Mouse (Mus musculus) frontal cortex, postnatal 10 days (tissue): ENCODE measurements around the gene Myh7b.
A peak's percentile ranks its signal among the peaks of the same experiment; 100 is the strongest.

Source experiments
- DNase-seq, 2 experiments: peaks; one replicate each; pipeline ENCODE4 v3.0.0; 2022; ENCODE audit warnings: low spot score in 2 of 2, mixed read lengths in 1 of 2

The Myh7b gene

DNA sequence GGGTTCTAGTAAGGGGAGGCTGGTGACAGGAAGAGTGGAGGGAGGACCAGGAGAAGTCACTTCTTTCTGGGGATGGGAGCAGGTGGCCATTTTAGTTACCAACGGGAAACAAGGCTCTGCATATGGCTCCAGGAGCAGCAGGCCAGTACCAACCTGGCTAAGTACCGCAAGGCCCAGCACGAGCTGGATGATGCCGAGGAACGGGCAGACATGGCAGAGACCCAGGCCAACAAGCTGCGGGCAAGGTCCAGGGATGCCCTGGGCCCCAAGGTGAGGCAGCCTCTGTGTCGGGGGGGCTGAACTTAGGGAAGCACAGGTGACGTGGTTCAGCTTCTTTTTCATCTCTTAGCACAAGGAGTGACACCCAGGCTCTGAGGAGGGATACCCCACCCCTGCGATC lies 22.7 kb downstream of the Myh7b start:
- DNase-seq, result no peak

DNA sequence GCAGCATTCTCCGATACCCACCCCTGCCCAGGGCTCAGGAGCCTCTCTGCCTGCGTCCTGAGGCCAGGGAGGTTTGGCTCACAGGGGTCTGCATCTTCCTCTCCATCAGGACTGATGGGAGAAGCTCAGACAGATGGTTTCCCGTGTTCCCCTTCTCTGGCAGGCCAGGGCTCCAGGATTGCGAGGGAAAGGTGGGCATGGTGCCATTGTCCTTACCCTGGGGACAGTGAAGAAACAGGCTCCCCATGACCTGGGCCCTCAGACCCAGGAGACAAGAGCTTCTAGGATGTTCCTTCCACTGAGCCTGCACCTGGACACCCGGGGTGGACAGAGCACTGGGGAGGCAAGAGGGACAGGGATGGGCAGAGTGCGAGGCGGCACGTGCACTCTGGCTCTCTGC lies 23.6 kb downstream of the Myh7b start:
- no peak for DNase-seq

DNA sequence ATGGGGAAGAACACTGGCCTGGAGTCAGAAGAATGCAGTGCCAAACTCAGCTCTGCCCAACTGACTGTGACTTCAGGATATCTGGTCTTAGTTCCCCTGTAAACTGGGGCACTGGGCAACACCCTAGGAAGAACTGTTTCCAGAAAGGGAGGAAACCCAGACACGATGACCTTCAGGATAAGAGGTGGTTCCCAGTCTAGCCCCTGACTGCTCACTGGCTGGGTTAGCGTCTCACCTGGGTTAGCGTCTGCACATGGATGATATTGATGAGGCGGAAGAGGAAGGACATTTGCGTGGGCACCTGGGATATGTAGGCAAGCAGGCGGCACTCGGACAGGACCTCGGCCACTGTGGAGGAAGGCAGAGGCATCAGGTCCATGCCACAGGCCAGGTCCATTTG lies 24.9 kb downstream of the Myh7b start:
- DNase-seq, result no peak

DNA sequence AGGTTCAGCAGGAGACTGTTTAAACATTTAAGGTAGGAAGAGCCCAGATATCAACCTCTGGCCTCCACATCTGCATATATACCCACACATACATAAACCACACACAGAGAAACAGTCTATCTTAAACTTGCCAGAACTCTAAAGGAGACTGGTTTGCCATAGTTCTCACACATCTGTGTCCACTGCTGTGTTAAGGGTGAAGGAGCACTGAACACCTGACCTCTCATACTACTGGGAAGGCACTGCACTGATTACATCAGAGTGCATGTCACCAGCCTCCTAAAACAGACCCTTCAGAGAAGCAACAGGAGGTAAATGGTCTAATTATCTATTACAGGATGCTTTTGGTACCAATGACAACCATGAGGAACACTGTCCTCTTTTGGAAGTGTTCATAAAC lies 25.9 kb downstream of the Myh7b start:
- DNase-seq, result no peak

DNA sequence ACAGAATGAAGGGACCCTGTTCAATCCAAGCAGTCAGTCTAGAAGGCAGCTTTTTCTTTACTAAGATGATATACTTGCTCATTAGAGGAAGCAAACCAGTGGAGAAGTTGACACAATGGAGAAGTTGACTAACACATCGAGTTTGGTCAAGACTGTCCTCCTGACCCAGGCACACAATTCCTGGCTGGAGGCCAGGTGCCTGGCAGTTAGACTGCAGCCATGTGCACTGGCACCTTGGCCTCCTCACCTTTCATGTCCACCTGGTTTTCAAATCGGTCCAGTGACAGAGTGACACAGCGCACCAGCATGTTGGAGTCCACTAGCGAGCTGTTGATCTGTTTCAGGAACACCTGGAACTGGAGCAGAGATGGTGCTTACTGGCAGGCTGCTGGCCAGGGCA lies 26.4 kb downstream of the Myh7b start:
- no peak for DNase-seq

DNA sequence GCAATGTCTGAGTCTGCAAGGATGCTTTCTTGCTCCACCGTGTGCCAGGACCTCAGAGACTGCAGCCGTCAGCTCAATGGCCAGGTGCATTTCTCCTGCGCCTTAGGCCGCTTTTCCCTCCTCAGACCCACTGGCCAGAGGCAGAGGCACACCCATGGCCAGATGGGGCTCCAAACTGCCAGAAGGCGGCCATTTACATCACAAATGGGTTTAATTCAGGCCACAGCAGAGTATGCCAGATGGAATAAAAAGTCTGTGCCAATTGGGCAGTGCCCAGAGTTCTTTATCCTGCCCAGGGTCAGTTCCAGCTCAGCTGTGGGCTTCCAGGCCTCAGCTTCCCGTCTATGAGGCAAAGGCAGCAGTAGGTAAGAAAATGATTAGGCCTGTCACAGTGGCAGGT lies 29.6 kb downstream of the Myh7b start:
- no peak for DNase-seq

DNA sequence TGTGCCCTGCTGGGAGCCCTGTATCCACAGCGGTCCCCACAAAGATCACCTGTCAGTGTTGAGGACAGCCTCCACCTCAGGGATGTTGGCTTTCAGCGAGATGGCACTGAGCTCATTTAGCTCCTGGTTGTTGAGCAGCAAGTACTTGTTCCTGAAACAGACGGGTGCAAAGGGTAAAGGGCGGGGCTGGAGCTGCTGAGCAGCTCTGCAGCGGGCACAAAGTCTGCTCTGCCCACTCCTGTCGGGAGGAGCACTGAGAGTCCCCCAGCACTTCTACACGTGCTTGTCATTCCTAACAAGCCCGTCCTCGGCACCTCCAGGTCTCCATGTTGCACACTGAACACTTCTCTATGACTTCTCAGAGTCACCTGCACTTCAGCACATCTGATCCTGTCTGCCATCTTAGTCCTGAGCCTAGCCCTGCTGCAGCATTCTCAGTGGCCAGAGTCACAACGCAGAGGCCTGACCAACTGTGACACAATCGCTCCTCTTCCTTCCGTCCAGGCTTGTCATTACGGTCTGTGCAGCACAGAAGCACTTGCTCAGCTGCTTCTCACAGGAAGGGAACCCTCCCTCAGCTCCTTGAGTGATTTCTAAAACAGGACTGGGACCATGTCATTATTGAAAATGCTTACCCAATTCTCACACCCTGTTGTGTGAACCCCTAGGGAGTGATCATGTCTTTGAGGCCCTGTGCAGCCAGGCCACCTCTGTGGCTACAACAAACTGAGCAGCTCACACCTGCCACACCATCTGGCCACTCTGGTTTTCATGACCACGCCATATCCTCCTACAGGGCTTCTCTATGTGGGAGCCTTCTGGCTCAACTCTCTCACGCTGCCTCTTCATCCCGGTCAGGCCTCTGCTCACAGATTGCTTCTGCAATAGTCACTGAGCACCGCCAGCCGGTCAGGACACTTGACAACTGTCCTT lies 30.8 kb downstream of the Myh7b start:
- DNase-seq, result no peak

DNA sequence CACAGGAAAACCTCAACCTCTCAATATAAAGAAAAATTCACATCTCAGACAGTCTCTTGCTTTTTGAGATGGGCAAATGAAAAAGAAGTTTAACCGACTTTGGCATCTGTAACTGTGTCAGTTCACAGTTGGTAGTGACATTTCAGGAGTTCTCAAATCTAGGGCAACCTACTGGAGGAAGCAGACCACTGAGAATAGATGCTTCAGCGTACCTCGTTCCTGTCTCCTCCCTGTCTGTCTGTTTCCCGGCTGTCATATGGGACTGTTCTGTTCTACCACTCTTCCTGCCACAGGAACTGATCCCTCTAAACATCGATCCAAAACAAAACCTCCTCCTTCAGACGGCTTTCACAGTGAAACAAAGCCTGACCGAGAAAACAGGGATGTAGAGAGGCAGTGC lies 34.7 kb downstream of the Myh7b start:
- no peak for DNase-seq

DNA sequence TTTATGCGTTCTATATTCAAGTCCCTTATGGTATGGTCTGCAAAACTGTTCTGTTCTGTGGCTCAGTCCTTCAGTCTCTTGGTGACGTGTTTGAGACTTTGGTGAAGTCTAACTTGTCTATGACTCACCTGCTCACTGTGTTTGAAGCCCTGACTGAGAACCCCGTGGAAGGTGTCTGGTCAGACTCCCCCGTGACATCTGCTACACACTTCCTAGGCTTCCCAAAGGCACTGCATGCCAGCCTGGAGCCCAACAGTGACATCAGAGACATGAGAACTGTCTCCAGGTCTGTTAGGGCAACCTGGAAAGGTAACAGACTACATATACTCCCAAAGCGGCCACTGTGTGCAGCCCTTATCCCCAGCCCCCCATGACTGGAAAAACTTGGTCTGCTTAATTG lies 41.6 kb downstream of the Myh7b start:
- DNase-seq, result no peak

DNA sequence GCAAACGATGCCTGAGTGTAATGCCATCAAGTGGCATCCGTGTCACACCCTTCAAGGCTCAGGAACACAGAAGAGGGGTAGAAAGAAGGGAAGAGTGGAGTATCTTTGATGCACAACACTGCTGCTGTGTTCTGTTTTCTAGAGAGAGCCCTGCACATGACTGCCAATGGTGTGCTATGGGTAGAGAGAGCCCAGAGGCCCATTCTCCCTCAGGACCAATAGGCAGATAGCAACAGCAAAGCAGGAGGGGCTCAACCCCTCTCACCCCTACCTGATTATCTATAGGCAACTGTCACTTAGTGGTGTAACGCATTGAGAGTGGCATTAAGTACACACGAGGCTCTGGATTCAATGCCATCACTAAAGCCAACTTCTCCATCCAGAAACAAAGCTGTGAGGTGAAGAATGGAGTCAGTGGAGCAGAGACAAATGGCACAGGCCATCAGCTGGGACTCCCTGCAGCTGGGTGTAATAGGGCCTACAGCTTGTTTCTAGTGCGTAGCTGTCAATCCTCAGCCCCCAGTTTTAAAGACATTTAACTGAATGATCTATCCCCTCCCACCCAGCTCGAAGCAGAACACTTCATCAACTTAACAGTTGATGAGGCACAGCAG lies 44.9 kb downstream of the Myh7b start:
- DNase-seq, result no peak

DNA sequence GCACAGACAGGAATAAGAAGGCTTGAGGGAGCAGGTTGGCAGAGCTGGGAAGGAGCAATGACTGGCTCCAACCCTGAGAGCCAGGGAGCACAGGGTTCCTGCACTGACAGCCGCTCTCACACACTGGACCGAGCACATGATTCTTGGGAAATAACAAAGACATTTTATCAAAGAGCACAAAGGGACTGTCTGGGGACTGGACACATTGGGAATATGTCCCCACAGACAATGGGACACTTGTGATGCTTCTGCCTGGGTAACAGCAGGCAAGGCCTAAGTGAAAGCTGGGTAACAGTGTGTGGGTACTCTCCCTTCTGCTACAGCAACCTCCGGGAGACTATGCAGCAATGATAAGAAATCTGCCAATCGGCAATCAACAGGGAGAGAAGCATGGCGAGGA lies 51.4 kb downstream of the Myh7b start:
- DNase-seq, result no peak

DNA sequence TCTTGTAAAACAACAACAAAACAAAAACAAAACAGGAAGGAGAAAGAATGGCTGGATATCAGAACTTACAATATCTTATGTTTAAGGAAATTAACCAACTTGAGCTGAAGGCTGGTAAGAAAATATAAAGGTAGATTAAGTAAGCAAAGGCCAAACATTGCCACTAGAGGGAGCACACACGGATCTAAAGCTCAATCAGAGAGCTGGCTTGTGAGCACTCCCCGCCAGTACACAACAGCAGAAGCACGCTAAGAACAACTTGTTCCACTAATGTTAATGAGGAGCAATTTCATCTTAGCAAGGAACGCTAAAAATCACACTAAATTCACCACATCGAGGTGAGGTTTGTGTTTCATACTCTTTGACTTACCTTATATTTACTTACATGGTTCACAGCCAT lies 52.1 kb downstream of the Myh7b start:
- no peak for DNase-seq

DNA sequence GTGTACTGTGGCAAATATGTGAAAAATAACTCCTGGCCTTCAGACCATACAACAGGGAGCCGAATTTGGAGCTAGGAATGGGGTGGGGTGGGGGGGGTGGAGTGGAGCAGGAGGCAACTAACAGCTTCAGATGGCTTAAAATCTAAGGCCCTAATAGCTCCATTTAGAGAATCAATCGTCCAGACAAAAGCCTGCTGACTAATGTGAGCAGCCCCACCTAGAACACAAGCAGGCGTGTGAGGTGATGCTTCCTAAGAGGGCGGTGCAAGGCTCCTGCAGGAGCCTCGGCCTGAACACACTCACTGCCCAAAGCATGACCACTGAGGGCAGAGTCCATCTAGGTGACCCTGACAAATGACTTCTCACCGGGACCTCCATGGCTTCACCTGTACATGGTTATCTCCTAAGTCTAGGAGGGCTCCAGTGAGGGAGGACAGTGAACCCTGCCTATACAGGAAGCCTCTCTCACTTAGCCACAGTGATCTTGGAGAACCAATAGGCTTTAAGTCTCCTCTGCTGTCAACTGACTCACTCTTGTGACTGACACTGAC lies 53.0 kb downstream of the Myh7b start:
- no peak for DNase-seq

DNA sequence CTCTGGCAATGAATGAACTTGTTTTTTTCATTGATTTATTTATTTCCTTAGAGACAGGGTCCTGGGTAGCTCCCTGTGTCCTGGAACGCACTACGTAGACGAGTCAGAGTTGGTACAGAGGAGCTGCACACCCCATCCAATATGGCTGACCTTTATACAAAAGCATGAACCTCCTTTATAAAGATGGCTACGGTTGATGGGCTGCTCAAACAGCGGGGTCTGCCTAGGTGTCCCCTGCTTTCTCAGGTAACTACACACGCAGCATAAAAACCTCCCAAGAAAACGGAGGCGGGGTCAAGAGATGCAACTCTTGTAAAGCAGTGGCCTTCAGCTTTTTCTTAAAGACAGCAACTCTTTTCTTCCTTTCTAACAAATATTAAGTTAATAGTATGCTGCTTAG lies 56.9 kb downstream of the Myh7b start:
- DNase-seq, result no peak

DNA sequence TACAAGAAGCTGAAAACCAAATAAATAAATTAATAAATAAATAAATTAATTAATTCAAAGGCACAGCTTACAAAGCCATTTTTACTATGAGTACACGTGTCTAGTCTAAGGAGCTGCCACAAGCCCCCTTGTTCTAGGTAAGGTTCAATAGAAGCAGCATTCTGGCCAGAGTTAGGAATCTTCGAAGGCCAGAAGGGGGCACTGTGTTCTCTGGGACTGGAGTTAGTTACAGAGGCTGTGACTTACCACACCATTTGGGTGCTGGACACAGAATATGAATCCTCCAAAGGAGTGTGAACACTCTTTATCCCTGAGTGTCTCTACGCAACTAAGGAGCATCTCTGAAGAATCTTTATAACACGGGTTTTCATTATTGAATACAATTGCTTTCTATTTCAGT lies 57.4 kb downstream of the Myh7b start:
- no peak for DNase-seq

DNA sequence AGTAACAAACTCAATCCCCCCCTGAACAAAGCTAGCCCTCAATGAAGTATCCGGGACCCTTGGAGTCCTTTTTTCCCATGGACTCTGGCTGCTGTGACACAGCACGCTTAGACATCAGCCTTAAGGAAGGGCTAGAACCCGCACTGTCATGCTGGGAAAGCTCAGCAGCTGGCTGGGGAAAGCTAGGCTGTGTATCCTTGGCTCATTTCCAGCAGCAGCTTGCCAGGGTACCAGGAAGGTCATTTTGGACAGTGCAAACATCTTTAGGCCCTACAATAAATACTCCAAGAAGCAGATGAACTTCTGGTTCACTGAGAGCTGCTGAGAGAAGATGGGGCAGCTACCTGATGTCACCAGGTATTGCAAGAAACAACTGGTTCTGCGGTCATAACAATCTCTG lies 60.2 kb downstream of the Myh7b start:
- DNase-seq, result no peak

DNA sequence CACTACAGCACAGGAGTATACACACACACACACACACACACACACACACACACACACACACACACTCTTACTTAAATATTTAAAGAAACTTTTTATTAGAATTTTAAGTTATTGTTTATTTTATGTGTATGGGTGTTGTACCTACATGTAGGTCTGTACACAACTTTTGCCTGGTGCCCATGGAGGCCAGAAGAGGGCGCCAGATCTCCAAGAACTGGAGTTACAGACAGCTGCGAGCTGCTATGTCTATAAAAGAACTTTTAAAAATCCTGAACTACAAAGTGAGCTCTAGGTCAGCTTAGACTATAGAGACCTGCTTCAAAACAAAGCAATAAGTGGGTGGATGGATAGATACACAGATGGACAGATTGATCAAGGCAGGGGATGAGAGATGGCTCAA lies 62.5 kb downstream of the Myh7b start:
- DNase-seq, result peak in 1 of 2 experiments; percentile 39

DNA sequence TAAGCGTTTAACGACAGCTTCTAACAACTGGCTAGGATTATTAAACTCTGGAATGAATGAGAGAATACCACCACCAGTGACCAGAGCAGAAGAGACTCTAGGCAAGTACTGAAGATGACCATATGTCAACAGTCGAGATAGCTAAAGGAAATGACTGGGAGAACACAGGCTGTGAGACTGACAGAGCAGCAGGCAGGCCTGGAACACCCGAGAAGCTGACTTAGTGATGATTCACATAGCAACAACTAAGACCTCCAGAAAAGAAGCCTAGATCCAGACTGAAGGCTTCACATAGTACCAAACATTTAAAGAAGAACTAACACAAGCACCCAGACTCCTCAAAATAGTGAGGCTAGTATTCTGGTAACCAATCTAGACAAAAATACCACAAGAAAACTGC lies 64.1 kb downstream of the Myh7b start:
- no peak for DNase-seq

DNA sequence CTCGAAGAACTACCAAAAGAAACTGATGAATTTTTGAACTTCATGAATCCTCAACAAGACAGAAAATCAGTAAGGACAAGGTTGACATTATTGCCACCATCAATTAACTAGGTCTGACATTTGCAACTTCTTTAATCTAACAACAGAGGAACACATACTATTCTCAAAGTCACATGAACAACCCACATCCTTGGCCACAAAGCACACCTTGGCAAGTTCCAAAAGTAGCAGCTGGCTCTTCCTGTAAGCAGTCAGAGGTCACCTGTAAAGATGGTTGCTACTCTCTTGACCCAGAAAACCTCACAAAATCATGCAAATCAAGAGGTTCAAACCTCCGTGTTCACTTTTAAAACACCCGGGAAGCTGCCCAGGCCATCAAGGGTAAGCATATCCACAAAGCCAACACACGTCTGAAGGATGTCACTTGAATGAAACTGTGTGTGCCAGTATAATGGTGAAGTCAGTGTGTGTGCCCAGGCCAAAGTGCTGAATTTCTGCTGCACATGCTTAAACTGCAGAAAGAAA lies 68.6 kb downstream of the Myh7b start:
- DNase-seq, result no peak

DNA sequence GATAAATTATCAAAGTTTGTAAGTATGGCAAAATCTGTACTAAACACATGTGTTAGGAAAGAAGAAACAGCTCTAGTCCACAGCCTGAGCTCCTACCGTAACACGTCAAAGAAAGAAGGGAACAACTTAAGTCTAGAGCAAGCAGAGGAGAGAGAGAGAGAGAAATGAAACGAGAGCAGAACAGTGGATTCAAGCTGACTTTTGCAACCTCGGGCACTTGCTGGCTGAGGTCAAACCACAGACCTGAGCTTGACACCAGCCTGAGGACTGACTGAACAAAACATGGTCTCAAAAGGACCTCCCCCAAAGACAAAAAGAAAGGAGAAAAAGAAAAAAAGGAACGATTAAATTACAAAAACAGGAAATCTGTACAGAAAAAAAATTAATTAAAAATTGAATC lies 69.6 kb downstream of the Myh7b start:
- DNase-seq, result no peak

DNA sequence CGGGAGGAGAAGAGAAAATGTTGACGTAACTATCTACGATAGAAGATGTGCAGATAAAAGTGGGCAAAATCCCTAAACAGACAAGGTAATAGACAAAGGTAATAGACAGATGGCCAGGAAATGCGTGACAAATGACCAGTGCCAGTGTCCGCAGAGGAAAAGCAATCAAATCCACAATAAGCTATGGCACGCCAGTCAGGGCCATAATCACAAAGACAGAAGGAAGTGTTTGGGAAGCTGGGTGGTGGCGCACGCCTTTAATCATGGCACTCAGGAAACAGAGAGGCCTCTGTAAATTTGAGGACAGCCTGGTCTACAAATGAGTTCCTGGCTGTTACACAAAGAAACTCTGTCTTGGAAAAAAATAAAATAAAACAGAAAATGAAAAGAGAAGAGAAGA lies 70.2 kb downstream of the Myh7b start:
- DNase-seq, result no peak

DNA sequence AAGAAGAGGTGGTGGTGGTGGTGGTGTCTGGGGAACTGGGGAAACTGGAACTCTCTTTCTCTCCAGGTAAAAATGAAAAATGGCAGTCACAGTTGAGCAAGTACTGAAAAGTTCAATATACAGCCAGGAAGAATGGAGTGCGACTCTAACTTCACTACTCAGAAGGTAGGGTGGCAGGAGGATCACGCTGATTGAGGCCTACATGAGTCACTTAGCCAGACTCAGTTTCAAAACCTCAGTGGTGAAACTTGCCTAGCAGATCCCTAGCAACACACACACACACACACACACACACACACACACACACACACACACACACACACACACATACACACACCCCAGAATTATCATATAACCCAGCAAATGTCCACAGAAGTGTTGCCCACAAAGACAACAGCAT lies 70.9 kb downstream of the Myh7b start:
- no peak for DNase-seq

DNA sequence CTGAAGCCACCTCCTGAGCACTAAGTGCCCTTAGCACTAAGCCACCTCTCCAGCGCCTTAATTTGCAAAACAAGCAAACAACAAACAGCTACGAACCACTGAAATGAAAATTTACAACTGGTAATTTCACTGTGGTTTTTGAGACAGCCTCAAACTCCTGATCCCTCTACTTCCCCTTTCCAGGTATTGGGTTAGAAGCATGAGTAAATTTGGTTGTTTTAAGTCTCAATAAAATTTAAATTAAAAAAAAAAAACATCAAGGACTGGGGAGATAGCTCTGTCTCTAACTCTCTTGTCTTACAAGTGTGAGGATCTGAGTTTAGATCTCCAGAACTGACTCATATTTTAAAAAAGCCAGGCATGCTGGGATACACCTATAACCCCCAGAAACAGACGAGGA lies 72.1 kb downstream of the Myh7b start:
- DNase-seq, result no peak
